Mouse (Mus musculus): ENCODE results near the gene Ppfibp2.

Gene Ppfibp2

GRCm38 (mm10) chr7:107618028-107618992, 23.3 kb downstream of the Ppfibp2 start:
- DNase-seq (ENCODE audit: low spot score), result no peak

DNA sequence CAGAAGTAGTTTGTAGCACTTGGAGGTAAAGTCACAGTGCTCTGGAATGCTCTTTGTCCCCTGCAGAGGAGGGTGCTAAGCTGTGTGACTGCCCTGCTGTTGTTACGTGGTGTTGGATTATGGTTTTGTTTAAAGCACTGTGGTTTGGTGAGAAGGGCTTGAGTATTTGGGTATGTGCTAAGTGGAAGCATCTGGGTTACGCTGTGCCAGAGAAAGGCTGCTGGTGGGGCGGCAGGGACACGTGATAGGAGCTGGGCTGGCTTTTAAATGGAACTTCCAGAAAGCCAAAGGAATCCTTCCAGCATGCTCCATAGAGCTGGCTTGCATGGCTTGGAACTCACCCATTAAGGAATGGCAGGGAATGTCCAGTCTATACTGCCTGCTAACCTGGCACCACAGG, 24.2 kb downstream of the Ppfibp2 start:
- no peak for DNase-seq (ENCODE audit: low spot score)

DNA sequence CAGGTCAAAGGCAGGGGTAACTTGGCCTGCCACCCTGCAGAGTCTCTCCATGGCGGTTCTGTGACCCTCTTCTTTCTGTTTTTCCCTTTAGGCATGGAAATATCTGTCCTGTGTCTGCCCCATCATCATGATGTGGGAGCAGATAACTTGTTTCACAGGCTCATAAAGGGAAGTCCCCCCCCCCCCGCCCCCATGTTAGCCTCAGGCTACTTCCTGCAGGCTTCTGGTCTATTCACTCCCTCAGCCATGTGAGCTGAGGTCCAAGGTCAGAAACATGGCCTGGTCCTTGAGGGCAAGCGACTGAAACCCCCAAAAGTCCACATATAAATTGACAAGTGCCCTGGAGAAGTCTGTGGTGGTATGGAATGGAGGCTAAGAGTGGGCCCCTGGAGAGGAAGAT, 25.1 kb downstream of the Ppfibp2 start:
- no peak for DNase-seq (ENCODE audit: low spot score)

GRCm38 (mm10) chr7:107624432-107624831, 29.4 kb downstream of the Ppfibp2 start:
- DNase-seq (ENCODE audit: low spot score), result no peak

DNA sequence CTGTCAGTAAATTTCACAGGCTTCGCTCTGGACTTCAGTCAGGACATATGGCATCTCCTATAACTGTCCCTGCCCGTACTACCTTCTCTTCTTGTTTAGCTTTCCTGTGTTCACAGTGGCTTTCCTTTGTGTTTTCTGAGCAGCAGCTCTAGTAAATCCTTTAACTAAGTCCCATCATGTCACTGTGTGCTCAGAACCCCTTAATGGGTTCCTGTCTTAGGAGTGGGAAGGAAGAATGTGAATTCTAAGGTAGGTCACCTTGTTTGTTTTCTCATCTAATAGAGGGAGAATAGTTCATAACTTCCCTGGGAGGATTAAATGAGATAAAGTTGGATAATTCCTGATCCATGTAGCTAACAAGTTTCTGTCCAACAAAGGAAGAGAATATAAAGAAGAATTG, 30.1 kb downstream of the Ppfibp2 start, which contains the start of gene 5330417H12Rik:
Gene 5330417H12Rik, minus strand, starts transcription at position 101 of the 400 bp plus-strand sequence.
- DNase-seq (ENCODE audit: low spot score), result no peak

- DNase-seq (ENCODE audit: low spot score), result no peak
Observed at GRCm38 (mm10) chr7:107625781-107626180, 30.8 kb downstream of the Ppfibp2 start.

DNA sequence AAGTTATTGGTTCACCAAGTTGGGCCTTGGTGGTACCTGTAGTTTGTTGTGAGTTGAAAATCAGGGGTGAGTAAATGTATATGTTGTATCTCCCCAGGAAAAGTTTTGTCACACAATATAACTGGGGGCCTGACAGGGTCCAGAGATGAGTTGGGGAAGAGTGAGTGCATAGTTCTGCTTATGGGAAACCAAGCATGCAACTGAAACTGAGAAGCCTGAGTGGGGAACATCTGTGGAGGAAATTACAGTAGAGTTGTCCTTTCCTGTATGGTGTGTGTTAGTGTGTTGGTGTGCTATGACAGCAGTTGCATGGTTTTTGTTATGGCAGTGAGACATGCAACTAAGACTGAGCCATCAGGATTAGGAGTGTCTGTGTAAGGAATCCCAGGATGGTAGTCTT, 33.4 kb downstream of the Ppfibp2 start:
- DNase-seq (ENCODE audit: low spot score), result no peak

DNA sequence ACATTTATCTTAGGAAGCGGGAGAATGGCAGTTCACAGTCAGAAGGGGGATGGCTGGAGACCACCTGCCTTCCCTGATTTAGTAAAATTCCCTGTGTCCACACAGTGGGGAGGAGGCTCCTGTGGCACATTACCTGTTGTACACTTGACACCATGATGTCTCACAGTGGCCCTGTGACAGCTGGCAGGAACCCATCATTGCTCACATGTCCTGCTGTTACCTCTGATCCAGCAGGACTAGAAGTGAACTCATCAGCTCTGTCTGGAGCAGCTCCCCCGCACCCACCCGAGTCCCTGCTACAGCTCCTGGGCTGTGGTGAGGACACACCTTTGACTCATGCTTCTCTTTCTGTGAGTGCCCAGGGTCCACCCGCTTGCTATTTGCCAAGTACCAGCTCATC, 38.2 kb downstream of the Ppfibp2 start:
- no peak for DNase-seq (ENCODE audit: low spot score)

- DNase-seq (ENCODE audit: low spot score), result no peak
Observed at GRCm38 (mm10) chr7:107637398-107637797, 42.4 kb downstream of the Ppfibp2 start.

DNA sequence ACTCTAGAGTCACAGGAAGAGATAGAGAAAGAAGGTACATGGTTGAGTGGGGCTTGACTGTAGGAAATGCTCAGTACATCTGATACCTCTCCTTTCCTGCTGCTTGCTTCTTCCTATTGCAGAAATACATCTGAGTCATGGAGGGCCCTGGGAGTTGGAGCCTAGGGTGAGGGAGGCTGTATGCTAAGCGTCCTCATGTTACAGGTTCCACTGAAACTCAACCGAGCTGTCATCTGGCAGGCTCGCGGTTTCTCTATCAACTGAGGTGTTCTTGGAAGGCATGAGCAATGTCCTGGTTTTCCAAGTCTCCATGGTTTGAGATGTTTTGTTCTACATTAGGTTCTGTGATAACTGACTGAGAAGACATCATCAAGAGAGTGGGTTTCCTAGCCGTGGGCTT, 43.0 kb downstream of the Ppfibp2 start:
- DNase-seq (ENCODE audit: low spot score), result no peak

DNA sequence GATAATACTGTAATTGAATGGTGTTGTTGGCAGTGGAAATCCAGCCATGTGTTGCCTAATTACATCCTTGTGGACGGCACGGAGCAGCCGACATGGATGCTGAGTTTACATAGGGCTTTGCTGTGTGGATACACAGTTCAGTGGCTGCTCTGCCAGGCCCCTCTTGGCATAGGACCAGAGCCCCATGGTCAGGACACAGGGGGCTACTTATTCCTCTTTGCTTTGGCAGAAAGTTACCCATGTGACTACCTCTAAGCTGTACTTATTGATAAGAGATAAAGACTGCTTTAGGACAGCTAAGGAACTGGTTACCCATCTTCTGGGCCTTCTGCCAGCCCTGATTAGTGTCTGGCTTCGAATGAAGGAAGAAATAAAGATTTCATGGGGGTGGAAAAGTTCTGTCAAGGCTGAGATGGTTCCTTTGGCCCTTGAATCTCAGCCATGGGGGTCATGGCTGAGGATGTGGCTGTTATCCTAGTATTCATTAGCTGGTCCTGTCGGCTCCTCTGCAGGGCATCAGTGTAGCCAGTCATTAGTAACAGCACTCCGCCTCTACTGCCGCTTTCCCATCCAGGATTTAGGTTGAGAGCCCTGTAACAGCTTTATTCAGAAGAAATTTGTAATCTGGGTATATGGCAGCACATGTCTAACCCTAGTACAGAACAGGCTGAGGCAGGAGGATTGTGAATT, 47.7 kb downstream of the Ppfibp2 start:
- peak; percentile 11 for DNase-seq (ENCODE audit: low spot score)

DNA sequence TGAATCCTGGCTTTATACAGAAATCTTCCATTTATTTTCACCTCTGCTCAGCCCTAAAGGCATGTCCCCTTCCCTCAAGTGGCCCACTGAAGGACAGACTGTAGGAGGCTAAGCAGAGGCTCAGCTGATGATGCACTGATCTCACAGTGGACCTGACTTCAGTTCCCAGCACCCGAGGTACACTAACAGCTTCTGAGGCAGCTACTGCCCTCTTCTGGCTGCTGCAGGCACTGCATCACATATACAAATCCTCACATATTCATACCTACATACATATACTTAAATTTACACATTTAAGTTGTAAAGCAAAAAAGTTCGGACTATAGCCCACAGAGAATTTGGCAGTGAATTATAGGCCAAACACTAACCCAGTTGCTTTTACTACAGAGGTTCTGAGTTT, 50.0 kb downstream of the Ppfibp2 start:
- DNase-seq (ENCODE audit: low spot score), result no peak

DNA sequence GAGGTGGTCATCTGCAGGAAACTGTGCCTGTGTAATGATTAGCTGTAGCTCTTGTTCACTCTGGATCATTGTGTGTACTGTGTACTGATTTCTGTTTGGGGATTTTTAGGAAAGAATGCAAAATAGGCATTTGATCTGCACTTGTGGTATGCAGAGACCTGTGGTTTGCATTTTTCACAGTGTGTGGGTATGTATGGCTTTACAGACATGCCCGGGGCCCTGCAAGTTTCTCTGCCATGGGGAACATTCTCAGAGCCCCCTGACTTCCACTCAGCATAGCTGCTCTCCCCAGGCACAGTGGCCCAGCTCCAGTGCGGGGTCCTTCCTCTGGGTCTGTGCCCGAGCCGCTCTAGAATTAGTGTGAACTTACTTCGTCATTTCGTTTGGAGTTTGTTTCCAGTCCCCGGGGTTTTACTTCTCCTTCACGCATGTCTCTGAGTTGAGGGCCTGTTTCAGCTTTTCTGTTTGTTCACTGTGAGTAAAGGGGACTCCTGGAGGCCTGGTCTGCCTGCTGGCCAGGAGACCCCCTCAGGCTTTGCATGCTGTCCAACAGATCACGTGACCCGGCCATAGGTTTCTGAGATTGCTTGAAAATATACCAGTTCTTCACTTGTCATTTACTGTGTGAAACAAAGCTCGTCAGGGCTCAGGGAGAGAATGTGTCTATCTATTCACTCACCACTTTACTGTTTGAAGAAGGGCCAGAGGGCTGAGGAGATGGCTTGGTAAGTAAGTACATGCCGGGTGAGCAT, 54.1 kb downstream of the Ppfibp2 start:
- DNase-seq (ENCODE audit: low spot score), result no peak

DNA sequence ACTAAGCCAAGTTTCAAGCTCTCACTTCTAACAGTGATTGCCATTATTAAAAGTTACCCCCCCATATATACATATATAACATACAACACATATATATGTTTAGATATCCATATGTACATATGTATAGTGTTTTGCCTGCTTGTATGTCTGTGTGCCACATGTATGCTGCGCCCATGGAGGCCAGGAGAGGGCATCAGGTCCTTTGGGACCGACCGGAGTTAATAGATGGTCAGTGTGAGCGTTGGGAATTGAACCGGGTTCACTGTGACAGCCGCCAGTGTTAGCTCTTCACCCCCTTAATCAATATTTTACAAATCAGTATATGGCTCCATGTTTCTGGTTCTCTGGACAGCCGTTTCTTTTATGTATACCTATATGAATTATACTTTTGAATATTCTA, 55.0 kb downstream of the Ppfibp2 start:
- DNase-seq (ENCODE audit: low spot score), result no peak

GRCm38 (mm10) chr7:107651821-107652220, 56.8 kb downstream of the Ppfibp2 start:
- DNase-seq (ENCODE audit: low spot score), result no peak

- no peak for DNase-seq (ENCODE audit: low spot score)
Observed at GRCm38 (mm10) chr7:107656451-107656850, 61.4 kb downstream of the Ppfibp2 start.

DNA sequence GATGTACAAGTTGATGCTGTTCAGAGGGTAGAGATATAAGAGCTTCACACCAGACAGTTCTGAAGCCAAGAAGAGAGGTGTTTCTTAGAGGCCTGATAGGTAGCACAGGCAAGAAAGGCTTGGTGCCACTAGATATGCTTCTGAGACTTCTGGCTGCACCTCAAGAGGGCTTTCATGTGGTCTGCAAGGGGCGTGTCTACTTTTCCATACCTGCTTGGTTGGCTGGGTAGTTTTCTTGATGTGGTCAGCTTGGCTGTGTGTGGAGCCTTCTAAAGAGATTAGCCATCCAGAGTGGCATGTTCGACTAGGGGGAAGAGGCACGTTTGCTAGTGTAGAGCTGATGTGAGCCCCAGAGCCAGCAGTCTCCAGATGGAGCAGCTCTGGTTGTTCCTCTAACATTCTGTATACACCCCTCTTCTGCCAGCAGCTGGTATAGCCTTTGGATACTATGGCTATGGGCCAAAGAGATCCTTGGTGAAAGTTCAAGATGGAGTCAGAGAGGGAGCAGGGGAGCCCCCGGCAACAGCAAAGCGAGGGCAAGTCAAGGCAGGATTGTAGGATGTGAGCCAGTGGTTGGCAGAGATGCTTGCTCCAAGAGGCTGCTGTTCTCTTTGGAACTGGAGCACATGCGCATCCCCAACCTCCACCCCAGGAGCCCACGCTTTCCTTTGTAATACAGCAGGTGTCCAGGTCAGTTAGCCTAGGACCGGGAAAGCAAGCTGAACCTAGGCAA, 64.3 kb downstream of the Ppfibp2 start:
- DNase-seq (ENCODE audit: low spot score), result no peak

- DNase-seq (ENCODE audit: low spot score), result peak; percentile 76
Observed at GRCm38 (mm10) chr7:107661189-107661842, 66.3 kb downstream of the Ppfibp2 start.

GRCm38 (mm10) chr7:107661843-107662281, 66.9 kb downstream of the Ppfibp2 start:
- DNase-seq (ENCODE audit: low spot score), result no peak

DNA sequence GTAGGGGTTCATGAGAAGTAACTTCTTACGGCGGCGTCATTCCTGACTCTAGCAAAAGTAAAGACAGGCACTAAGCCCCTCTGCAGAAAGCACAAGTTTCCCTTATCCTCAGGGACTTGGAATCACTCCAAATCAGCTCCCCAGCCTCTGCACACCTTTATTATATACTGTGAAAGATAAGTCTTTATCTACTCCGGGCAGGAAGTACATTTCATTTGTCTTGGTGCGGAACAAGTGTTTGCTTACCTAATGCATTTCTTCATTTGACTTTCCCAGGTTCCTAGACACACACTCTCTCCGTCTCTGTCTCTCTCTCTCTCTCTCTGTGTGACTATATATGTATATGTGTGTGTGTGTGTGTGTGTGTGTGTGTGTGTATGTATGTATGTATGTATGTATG, 68.6 kb downstream of the Ppfibp2 start:
- DNase-seq (ENCODE audit: low spot score), result no peak
